Mouse (Mus musculus) CD4-positive helper T cell, adult 2 months (primary cell): ENCODE results near the gene Galnt14.

Source experiments
- DNase-seq: peaks from one replicate; pipeline ENCODE4 v3.0.0-alpha.2; 2012; ENCODE audit warnings: low read depth, missing footprints, low spot score

The Galnt14 gene

DNA sequence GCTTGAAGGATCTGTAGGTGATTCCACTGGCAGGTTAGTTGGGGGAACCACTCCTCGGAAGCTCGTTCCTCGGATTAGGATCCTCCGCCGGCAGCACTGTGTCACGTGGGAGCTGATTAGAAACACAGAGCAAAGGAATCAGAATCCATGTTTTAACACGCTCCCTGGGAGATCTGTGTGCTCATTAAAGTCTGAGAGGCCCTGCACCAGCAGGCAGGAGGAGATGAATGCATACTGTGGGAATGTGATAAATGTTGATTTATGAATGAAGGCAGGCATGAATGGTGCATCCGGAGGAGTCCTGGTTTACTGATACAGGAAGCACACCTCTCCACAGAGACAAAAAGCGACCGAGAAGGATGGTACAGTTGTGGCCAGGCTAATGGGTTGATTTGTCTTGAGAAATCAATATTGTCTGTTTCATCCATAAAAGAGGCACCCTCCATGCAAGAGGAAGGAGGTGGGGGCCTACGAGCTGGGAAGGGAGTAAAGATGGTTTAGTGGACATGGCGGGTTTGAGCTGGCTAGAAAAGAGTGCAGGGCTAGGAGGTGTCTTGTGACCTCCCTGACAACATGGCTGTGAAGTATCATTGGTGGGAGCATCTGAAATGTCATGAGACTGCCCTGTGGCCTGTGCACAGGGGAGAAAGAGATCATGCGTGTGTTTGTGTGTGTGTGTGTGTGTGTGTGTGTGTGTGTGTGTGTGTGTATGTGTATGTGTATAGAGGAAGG lies 202.3 kb downstream of the Galnt14 start:
- no peak for DNase-seq

DNA sequence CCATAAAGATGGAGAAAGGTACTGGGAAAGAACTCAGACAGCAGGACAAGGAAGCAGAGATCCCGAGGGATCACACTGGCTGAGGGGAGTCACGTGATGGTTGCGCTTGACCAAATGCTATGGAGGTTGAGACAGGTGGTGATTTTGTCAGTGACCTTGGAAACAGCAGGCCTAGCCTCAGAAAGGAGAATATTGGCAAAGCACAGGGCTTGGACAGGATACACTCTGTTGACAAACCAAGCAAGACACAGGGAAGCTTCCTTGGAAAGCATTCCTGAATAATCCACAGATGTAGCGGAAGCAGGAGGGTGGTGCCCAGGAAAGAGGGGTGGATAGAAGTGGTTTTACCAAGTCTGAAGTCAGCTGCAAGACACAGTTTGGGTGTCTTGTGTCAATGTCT lies 206.1 kb downstream of the Galnt14 start:
- no peak for DNase-seq

DNA sequence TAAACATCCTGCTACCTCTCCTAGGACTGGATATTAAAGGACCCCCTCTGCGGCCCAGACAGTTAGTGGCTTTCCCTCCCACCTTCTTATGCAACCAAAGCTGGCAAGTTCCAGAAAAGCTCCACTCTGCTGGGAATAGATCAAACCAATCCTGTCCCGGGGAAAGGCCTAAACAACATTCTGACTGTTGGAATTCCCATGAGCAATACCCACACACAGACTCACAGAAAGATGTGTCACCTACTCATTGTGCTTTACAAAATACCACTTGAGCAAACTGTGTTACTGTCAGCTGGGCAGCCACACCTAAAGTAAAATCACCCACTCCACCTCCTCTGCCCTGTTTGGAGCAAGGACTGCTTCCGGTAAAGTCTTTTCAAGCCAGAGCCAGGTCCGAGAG lies 207.6 kb downstream of the Galnt14 start:
- DNase-seq: no peak

DNA sequence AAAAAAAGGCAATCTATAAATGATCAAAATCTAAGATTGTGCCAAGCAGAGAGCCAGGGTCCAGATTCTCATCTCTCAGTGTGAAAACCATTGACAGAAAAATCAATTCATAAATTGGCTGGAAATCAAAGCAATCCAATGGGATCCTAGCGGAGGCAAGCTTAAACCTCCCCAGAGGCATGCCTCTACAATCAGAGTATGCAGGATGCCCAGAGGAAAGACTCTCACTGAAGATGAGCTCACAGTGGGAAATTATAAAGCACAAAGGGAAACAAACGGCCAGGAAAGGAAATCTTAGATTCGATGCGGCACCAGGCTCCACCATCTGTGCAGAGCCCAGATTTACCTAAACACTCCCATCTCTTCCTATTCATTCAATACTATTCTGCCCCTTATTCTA lies 220.7 kb downstream of the Galnt14 start:
- no peak for DNase-seq

DNA sequence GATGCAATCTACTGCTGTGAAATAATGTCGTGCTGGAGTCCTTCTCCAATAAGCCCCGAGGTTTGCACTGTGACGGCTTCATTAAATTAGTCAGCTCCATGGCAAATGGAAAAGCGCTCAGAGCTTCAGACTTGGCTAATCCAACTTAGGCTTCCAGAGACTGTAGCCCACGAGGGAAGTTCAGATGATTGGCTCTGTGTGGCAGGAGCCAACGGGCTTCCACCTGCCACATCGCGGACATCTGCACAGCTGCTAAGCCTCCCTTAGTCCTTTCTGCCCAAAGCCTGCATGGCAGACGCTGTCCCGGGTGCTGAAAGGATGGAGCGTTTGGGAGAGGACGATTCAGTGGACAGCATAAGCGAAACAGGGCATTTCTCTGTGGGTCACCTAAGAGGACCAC lies 222.5 kb downstream of the Galnt14 start:
- DNase-seq: no peak

DNA sequence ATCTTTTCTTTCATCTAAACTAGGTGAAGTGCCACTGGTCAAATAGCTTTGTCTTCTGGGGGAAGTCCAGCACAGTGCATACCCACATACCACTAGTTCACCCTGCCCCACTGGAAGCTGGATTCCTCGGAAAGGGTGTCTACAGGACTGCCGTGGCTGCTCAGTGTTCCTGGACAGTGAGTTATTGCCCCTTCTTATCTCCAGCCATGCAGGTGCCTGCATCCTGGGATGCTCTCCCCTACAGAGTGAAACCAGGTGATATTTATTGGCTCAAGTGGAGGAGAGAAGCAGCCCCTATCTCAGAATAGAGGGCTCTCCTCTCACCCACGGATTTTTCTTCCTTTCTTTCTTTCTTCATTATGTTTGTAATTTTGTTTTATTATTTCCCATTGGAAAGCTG lies 222.9 kb downstream of the Galnt14 start:
- no peak for DNase-seq

DNA sequence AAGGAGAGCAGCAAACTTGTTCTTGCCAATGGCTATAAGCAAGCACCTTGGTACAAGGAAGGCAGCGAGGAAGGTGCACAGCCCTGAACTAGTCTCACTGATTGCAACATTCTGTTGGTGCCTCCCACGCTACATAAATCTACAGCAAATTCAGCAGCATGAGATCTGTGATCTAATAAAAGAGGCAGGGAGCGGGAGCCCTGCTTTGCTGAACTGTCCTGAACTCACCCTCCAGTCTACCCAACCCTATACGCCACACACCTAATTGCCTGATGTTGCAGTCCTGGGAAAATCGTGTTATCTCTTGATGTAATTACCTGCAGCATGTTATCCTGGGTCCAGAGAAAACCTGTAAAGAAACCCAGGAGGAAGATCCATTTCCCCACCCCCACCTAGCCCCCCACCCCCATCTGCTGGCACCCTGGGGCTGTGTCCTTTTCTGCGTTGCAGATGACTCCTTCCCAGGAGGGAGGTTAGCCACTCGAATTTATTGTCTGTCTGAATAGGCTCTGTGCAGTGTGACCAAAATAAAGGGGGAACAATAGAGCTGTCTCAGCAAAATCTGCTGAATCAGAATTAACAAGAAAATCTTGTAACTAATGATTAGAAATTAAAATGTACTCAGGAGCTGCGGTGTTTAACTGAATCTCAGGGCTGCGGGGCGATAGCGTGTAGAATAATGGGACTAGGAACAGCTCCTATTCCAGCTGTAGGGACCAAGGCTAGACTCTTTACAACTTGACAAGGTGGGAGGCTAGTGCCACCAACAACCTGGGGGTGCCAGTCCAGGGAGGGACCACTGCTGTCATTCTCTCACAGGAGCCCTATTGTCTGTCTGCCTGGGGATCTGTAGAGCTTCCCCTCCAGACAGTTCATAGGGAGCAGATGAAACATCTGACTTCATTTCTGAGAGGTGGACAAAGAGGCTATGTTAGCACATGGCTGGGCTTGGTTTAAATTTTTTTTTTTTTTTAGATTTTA lies 232.9 kb downstream of the Galnt14 start:
- DNase-seq: no peak

DNA sequence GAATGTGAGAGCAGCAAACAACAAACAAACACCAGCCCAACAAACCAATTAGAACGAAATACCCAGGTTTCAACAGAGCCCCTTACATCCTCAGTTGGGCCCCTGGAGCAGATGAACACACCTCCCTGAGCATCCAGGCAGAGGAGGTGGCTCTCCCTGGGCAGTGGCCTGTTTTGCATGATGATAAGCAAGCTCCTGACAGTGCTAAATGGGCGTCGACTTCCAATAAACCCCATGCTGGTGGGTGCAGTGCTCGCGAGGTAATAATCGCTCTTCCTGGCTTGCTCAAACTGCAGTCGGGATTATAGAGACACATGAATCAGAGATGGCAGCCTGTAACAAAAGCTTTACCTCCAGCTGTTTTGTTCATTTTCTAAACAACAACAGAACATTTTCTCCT lies 235.9 kb downstream of the Galnt14 start:
- no peak for DNase-seq

DNA sequence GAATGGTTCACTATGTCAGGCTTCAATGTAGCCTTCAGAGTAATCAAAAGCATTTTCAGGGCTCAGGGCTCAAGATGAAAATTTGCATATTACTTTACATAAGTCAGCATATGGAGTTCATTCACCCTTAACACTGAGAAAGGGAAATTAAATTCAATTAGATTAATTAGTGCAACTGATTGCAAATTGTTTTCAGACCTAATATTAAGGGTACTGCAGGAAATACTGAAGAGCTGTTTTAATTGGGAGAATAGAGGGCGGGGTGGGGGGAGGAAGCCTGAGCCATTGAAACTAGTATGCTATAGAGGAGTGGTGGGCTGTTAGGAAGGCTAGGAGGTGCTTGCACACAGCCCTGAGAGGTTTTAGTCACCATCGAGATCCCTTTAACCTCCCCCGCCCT lies 237.2 kb downstream of the Galnt14 start:
- DNase-seq: no peak

DNA sequence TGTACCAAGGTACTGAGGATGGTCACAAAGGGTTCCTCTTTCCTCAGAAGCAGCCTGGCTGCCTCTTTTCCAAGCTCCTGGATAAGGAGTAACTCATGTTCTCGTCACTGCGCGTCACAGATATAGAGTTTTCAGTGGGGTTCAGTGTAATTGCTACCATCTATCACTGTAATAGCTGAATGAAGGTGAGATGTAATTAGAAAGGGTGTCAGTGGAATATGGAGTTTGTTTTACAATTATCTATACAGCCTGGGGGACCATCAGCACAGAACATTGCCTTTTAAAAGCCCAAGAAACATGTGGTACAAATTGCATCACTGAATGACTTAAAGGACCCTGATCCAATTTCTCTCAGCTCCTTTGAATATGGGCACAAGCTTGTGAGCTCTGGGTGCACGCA lies 249.4 kb downstream of the Galnt14 start:
- no peak for DNase-seq

DNA sequence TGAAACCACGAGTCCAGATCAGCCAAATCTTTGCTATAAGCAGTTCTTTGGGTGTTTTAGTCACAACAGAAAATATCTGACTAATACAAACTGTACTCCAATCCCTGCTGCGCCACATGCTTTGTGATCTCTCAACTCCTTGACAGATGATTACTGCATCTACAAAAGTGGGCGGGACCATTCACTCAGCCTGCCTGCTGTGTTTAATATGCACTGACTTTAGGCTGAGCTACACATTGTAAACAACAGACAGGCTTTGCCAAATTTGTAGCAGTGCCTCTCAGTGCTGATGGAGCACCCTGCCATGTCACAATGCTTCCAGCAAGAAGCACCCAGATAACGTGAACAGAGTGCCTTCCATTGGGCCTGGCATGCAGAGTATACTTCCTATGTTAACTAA lies 251.5 kb downstream of the Galnt14 start:
- no peak for DNase-seq

DNA sequence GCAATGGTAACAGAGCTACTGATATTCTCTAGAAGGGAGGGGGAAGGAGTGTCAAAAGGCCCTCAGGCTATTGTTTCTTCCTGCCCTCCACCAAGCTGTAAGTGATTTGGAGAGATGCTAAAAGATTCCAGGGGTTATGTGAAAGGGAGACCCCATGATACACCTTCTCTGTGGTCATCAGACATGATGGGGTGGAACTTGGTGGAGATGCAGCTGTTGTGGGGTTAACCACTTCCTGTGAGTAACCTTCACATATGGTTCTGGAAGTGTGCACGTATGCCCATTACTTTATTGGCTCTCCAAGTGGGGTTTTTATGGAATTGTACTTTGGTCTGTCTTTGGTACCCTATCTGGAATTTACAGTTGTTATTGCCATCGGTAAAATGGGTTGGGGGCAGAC lies 253.7 kb downstream of the Galnt14 start:
- no peak for DNase-seq

DNA sequence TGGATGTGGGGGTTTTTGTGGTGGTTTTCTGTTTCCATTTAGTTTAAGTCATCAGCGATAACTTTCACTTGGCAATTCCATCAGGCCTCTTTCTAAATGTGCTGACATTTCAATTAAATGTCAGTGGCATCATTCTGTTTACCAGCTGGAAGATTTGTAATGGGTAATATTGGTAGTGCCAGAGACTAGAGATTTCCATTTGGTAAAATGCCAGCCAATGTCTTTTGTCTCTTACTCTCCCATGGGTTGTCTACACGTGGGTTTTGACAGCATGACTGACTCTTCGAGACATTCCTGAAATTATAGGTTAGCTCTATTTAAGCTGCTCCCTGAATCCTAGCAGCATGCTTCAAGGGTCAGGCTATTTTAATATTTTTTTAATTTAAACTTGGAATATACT lies 256.6 kb downstream of the Galnt14 start:
- DNase-seq: no peak

DNA sequence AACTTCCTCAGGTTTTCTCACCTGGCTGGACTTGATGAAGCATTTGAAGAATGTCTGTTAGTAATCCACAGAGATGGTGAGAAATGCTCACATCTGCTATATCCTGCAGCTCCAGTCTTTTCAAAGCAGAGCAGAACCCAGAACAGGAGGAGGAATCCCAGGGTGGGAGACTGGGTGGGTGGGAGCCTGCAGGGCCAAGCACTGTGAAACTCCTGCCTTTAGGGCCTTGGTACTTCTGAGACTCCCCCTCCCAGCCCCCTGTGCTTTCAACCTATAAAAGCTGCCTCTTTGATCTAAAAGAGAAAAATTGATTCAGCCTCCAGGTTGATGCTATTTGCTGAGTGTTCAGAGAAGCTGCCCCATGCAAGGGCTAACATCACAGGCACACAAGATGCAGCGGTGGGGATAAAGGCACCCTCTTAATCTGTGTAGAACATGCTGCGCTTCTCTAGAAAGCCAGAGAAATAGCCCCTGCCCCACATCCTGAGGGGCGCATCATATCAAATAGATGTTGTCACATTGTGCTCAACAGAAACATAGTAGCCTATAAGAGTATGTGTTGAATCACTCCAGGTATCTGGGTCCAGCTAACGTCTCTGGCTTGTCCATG lies 258.0 kb downstream of the Galnt14 start:
- DNase-seq: no peak

DNA sequence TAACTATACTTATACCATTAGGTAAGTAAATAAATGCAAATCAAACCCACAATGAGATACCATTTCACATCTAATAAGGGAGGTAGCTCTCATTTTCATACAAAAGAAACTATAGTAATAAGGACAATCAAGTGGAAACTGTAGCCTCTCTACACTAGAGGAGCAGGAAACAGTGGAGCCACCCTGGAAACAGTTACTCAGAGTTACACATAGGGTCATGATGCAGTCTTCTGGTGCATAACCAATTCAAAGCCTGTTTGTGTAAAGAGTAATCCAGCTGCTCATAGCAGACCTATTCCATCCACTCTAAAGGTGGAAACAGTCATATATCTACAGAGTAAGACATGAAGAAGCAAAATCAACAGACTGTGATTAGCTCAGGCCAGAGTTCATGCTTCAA lies 261.1 kb downstream of the Galnt14 start:
- no peak for DNase-seq
